Mouse (Mus musculus): Measurements from ENCODE around the gene Map3k10.
"Not testable (repeated sequence)": the region's sequence is repeated elsewhere in the genome, so short reads cannot be mapped to it uniquely, and the experiment has no call there.

The Map3k10 gene

DNA sequence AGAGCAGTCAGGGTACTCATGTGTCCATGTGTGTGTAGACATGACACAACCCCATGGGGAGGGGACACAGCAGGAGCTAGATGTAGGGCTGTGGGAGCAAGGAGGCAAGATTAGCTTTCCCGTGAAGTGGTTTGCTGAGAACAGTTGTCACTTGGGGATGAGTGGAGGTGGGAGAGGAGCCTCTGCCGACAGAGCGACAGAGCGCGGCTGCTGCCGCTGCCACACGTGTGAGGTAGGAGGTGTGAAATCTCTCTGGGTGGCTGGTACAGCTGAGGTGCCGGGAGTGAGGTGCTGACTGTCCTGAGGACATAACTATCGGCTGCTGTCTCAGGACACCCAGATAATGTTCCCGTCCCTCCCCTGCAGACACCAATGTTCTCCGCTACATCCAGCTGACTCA lies 18.9 kb downstream of the Map3k10 start:
- no peak for DNase-seq (ENCODE audit: extremely low read depth, low read depth, low spot score)

GRCm38 (mm10) chr7:27654607-27655276 lies 19.7 kb downstream of the Map3k10 start:
- no peak for DNase-seq (ENCODE audit: extremely low read depth, low read depth, low spot score)

- no peak for DNase-seq (ENCODE audit: extremely low read depth, low read depth, low spot score)
Measured at GRCm38 (mm10) chr7:27653681-27654437, 20.5 kb downstream of the Map3k10 start, which contains the start of gene Ttc9b. TSS of gene Ttc9b (plus strand) at chr7:27653915.

- DNase-seq (ENCODE audit: extremely low read depth, low read depth, low spot score), result no peak
Measured at GRCm38 (mm10) chr7:27650949-27651348, 23.4 kb downstream of the Map3k10 start.

DNA sequence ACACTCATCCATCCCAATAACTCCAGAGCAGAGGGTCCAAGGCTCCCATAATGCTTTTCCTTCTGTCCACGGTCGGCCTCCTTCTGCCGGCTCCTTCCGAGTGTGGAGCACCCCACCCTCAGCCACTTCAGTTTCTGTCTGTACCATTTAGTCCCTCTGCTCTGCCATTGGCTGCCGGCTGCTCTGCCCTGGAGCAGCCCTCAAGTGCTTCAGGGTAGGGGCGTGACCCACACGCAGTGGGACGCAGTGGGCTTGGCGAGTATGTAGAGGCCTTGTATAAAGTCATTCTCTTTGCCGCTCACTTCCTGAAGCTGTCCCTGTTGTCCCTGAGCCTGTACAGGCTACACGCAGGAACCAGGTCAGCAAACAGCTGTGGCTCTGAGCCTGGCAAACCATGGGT lies 24.7 kb downstream of the Map3k10 start:
- no peak for DNase-seq (ENCODE audit: extremely low read depth, low read depth, low spot score)

DNA sequence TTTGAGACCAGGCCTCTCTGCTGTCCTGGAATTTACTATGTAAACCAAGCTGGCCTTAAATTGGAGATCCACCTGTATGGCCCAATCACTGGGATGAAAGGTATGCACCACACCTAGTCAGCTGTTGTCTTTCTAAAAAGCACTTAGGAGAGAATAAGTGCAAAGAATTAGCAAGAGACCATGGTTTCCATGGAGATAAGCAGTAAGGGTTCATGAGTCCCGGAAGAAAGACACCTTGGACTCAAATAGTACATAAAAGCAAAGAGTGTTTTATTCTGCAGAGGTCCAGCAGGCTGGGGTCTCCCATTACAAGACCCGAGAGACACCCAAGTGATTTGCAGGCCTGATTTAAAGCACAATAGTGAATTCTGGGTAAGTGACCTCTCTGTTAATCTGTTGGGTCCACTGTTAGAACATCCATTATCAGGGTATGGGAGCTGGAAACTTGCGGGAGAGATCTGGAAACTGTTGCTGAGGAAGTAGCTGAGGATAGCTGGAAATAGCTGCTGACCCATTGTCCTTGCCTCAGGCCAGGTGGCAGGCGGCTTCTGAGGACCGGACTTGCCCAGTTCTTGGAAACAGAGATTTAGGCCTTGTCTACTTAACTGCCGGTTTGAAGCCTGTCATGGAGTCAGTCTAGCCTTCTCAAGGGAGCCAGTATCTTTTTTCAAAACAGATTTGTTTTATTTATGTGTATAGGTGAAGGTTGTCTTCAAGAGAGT lies 27.0 kb downstream of the Map3k10 start:
- DNase-seq (ENCODE audit: extremely low read depth, low read depth, low spot score), result no peak

DNA sequence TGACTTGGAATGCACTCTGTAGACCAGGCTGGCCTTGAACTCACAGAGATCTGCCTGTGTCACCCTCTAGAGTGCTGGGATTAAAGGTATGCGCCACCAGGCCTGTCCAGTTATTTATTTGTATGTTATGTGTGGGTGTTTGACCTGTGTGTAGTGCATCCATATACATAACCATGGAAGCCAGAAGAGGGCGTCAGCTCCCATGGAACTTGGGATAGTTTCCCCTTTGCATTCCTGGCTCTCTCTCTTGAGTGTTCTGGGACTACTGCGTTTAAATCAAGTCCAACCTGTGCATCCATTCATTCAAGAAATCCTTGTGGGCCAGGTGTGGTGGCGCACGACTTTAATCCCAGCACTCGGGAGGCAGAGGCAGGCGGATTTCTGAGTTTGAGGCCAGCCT lies 27.9 kb downstream of the Map3k10 start:
- DNase-seq (ENCODE audit: extremely low read depth, low read depth, low spot score), result no peak

- DNase-seq (ENCODE audit: extremely low read depth, low read depth, low spot score), result no peak
Measured at GRCm38 (mm10) chr7:27644471-27644870, 29.9 kb downstream of the Map3k10 start.

- DNase-seq (ENCODE audit: extremely low read depth, low read depth, low spot score), result not testable (repeated sequence)
Measured at GRCm38 (mm10) chr7:27635094-27635493, 39.3 kb downstream of the Map3k10 start.

DNA sequence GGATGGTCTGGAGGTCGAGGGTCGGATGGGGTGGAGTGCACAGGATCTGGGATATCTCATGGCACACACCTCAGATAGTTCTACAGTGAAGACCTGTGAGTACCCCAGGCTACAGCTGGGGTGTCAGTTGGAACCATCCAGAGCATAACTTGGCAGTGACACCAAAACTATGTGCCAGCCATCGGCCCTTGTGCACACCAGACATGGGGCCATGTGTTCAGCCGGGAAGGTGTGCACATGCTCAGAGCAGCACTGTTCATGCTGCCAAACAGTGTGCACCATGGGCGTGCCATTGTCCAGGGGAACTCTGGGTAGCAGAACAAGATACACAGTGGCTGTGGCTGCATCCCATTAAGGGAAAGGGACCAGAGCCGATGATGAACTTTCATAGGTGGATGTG lies 39.7 kb downstream of the Map3k10 start:
- DNase-seq (ENCODE audit: extremely low read depth, low read depth, low spot score), result no peak

GRCm38 (mm10) chr7:27633166-27633565 lies 41.2 kb downstream of the Map3k10 start:
- DNase-seq (ENCODE audit: extremely low read depth, low read depth, low spot score), result no peak

DNA sequence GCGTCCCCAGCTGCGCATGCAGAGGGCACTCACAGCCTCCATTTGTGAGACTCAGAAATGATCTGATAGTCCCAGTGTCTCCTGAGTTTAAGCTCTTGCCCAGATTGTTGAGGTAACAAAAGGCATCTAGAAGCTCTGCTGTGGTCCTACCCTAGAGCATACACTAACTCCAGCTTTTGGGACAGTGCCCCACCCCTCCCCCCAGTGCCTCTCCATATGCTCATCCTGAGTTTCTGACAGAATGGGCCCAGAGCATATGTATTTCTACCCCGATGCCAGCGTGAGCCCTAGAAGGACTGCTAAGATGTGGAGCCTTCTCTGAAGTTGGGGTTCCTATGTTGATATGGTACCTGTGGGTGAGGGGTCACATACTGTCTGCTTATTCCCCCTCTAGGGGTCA lies 43.0 kb downstream of the Map3k10 start:
- no peak for DNase-seq (ENCODE audit: extremely low read depth, low read depth, low spot score)

DNA sequence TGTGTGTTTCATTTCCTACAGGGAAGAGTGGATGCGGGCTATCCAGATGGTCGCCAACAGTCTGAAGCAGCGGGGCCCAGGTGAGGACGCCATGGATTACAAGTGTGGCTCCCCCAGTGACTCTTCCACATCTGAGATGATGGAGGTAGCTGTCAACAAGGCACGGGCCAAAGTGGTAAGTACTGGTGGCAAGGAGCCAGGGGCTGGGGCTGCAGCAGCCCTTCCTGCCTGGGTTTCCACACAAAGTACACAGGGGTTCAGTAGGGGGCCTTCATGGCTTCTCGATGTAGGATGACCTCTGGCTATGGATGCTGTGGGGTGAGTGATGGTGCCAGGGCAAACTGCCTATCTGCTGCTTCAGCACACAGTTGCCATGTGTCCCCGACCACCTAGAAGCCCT lies 45.6 kb downstream of the Map3k10 start:
- not testable (repeated sequence) for DNase-seq (ENCODE audit: extremely low read depth, low read depth, low spot score)

DNA sequence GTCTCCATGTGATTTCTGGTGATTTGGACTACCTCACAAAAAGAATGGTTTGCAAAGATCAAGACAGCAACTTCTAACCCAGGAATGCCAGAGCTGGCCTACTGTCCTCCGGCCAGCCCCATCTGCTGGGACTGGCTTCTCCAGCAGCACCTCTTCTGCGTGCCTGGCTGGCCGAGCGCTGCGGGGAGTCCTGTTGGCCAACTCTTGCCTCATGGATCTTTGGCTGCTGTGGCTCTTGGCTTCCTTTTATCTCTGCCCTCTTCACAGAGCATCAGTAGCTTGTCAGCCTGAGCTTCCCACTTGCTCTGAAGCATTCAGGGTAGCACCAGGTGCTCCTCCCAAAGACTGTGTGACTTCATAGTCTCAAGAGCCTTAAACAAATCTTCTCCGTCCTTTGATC lies 46.2 kb downstream of the Map3k10 start:
- no peak for DNase-seq (ENCODE audit: extremely low read depth, low read depth, low spot score)

DNA sequence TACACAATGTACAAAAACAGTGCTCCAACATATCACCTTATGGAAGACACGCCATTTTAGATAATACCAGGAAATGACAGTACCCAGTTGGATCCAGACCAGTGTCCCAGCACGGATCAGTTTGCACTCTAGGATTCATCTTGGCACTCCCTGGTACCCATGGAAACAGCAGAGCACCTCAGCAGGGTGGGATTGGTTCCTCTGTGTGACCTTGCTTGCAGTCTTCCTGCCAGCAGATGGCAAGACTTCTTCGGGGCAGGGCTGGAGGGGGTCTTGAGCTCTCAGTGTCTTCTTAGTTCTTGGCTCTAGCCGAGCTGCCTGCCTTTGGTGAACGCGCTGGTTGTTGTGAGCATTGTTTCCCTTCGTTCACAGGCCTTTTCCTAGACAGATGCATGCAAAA lies 46.7 kb downstream of the Map3k10 start:
- no peak for DNase-seq (ENCODE audit: extremely low read depth, low read depth, low spot score)

DNA sequence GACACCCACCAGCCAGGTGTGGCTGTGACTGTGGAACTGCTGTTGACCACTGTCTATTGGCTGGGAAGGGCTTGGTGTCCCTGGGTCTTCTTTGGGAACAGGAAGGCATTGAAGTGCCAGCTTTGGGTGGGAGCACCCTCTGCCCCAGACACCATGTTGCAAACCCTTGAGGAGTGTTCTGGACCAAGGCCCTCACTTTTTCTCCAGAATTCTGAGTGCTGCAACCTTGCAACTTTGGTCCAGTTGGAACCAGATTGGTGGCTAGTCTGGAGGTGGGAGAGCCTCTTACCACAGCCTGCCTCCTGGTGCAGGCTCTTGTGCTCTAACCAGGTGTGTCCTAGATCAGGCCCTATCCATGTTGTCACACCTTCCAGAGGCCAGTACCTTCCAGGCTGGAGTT lies 49.4 kb downstream of the Map3k10 start:
- DNase-seq (ENCODE audit: extremely low read depth, low read depth, low spot score), result no peak

- DNase-seq (ENCODE audit: extremely low read depth, low read depth, low spot score), result no peak
Measured at GRCm38 (mm10) chr7:27622234-27622633, 52.2 kb downstream of the Map3k10 start.

DNA sequence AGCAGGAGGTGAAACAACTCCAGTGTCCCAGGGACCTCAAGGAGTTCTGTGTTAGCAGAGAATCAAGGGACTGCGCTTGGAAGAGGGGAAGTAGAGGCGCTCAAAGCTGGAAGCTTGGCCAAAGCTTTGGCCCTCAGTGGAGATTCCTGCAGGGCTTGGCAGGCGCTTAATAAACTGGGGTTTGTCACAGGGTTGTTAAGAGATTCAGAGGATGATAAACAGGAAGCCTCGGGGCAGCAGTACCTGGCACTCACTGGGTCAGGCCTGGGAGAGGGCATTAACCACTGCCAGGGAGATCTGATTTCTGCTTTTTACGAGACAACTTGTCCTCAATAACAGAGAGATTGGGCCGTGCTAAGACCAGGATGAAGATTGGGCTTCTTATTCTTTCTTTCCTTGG lies 53.4 kb downstream of the Map3k10 start:
- DNase-seq (ENCODE audit: extremely low read depth, low read depth, low spot score), result no peak

- no peak for DNase-seq (ENCODE audit: extremely low read depth, low read depth, low spot score)
Measured at GRCm38 (mm10) chr7:27613751-27614499, 60.5 kb downstream of the Map3k10 start.

- DNase-seq (ENCODE audit: extremely low read depth, low read depth, low spot score), result no peak
Measured at GRCm38 (mm10) chr7:27612940-27613339, 61.5 kb downstream of the Map3k10 start.

GRCm38 (mm10) chr7:27610871-27611270 lies 63.5 kb downstream of the Map3k10 start:
- DNase-seq (ENCODE audit: extremely low read depth, low read depth, low spot score), result no peak
